Mouse (Mus musculus): ENCODE data around the gene Klk14.
A peak's percentile ranks its signal among the peaks of the same experiment; 100 is the strongest.

Klk14 gene

GRCm38 (mm10) chr7:43713741-43714351, 23.6 kb downstream of the Klk14 start:
- DNase-seq (ENCODE audit: low read depth, low spot score), result peak; percentile 34
